Mouse (Mus musculus): ENCODE measurements around the gene Tex45. TPM values are rescaled to one million over a fixed set of nuclear protein-coding genes. Genes with fewer than 3 reads are reported as not detected.
A peak's percentile ranks its signal among the peaks of the same experiment; 100 is the strongest.

The Tex45 gene
- polyA plus RNA-seq, 1 experiment from 2014 or later = not detected

GRCm38 (mm10) chr8:3517117-3517495, 46.4 kb downstream of the Tex45 start:
- peak overlapping the region; percentile 87 for H3K27ac ChIP-seq

GRCm38 (mm10) chr8:3522007-3522697, 51.5 kb downstream of the Tex45 start:
- peaks cover 46% of the 10 kb centered on the region for H3K36me3 ChIP-seq
- H3K9me3 ChIP-seq = no peaks in the 10 kb centered on the region
- H3K27me3 ChIP-seq (ENCODE audit: insufficient read depth, poor library complexity, severe bottlenecking) = no peaks in the 10 kb centered on the region
- H3K27ac ChIP-seq = no peak overlapping the region
- H3K4me1 ChIP-seq = peaks cover under 1% of the 10 kb centered on the region; the same call in 1 of the 2 replicates
- H3K4me3 ChIP-seq = no peak overlapping the region
- DNase-seq (ENCODE audit: low spot score) = no peak
- 83% methylated on average over 13 of the region's 13 CpGs for WGBS

More at GRCm38 (mm10) chr8:3517117-3517495, 46.4 kb downstream of the Tex45 start:
- Histone ChIP-seq H3K27me3 (ENCODE audit: insufficient read depth, poor library complexity, severe bottlenecking) (no peaks in the 10 kb centered on the region), H3K4me3 (peak overlapping the region; percentile 77), H3K4me1 (peaks cover 10% of the 10 kb centered on the region; the same call in 1 of the 2 replicates), H3K36me3 (peaks cover 34% of the 10 kb centered on the region), H3K9me3 (no peaks in the 10 kb centered on the region)
- no peak for DNase-seq (ENCODE audit: low spot score)
- whole genome bisulfite sequencing = 4% methylated on average over 16 of the region's 16 CpGs

- H3K36me3 ChIP-seq = peaks cover 33% of the 10 kb centered on the region
- H3K27ac ChIP-seq = no peak overlapping the region
- WGBS = 75% methylated on average over 5 of the region's 5 CpGs
- H3K27me3 ChIP-seq (ENCODE audit: insufficient read depth, poor library complexity, severe bottlenecking) = no peaks in the 10 kb centered on the region
- peak; percentile 70 for DNase-seq (ENCODE audit: low spot score)
- no peaks in the 10 kb centered on the region for H3K4me1 ChIP-seq
- no peaks in the 10 kb centered on the region for H3K9me3 ChIP-seq
- no peak overlapping the region for H3K4me3 ChIP-seq
Observed at GRCm38 (mm10) chr8:3530816-3531215, 60.2 kb downstream of the Tex45 start.

GRCm38 (mm10) chr8:3531936-3532335, 61.3 kb downstream of the Tex45 start:
- DNase-seq (ENCODE audit: low spot score) = peak; percentile 70
- WGBS = 95% methylated on average over 18 of the region's 18 CpGs
- H3K4me3 ChIP-seq = no peak overlapping the region
- H3K36me3 ChIP-seq = peaks cover 35% of the 10 kb centered on the region
- H3K4me1 ChIP-seq = no peaks in the 10 kb centered on the region
- no peak overlapping the region for H3K27ac ChIP-seq
- no peaks in the 10 kb centered on the region for H3K27me3 ChIP-seq (ENCODE audit: insufficient read depth, poor library complexity, severe bottlenecking)
- H3K9me3 ChIP-seq = no peaks in the 10 kb centered on the region

- Histone ChIP-seq H3K9me3 (no peaks in the 10 kb centered on the region), H3K27ac (no peak overlapping the region), H3K27me3 (ENCODE audit: insufficient read depth, poor library complexity, severe bottlenecking) (no peaks in the 10 kb centered on the region), H3K36me3 (peaks cover 63% of the 10 kb centered on the region), H3K4me1 (no peaks in the 10 kb centered on the region), H3K4me3 (no peak overlapping the region)
- 49% methylated on average over 15 of the region's 15 CpGs for WGBS
- DNase-seq (ENCODE audit: low spot score) = no peak
Observed at GRCm38 (mm10) chr8:3536053-3536841, 65.6 kb downstream of the Tex45 start.

Other genes with a start within 250 kb of the Tex45 start
- 34.1 and 34.3 TPM in 2 replicates for gene Insr, start 191.2 kb upstream of the Tex45 start, polyA plus RNA-seq (2016; fragmentation: Nextera tagmentation; extraction: Ambion mirVana)
- gene A430078G23Rik, start 117.4 kb upstream of the Tex45 start, polyA plus RNA-seq (2016; fragmentation: Nextera tagmentation; extraction: Ambion mirVana) = 0.24 TPM in 1 of 2 replicates, not detected in the other
- gene Arhgef18, start 77.9 kb upstream of the Tex45 start, polyA plus RNA-seq (2016; fragmentation: Nextera tagmentation; extraction: Ambion mirVana) = 7.2 and 8.0 TPM in 2 replicates
- gene Pex11g, start 3.2 kb upstream of the Tex45 start, polyA plus RNA-seq (2016; fragmentation: Nextera tagmentation; extraction: Ambion mirVana) = 6.4 and 6.7 TPM in 2 replicates
- gene Zfp358, start 22.3 kb downstream of the Tex45 start, polyA plus RNA-seq (2016; fragmentation: Nextera tagmentation; extraction: Ambion mirVana) = 35.0 and 41.7 TPM in 2 replicates
- 55.2 and 60.1 TPM in 2 replicates for gene Mcoln1, start 29.6 kb downstream of the Tex45 start, polyA plus RNA-seq (2016; fragmentation: Nextera tagmentation; extraction: Ambion mirVana)
- 18.3 and 19.7 TPM in 2 replicates for gene Pnpla6, start 44.5 kb downstream of the Tex45 start, polyA plus RNA-seq (2016; fragmentation: Nextera tagmentation; extraction: Ambion mirVana)
- gene C330021F23Rik, start 97.1 kb downstream of the Tex45 start, polyA plus RNA-seq (2016; fragmentation: Nextera tagmentation; extraction: Ambion mirVana) = 3.8 and 5.0 TPM in 2 replicates
- gene Camsap3, start 116.4 kb downstream of the Tex45 start, polyA plus RNA-seq (2016; fragmentation: Nextera tagmentation; extraction: Ambion mirVana) = 2.3 and 3.9 TPM in 2 replicates
- gene Xab2, start 150.5 kb downstream of the Tex45 start, polyA plus RNA-seq (2016; fragmentation: Nextera tagmentation; extraction: Ambion mirVana) = 46.5 and 52.8 TPM in 2 replicates
- gene Pet100, start 150.7 kb downstream of the Tex45 start, polyA plus RNA-seq (2016; fragmentation: Nextera tagmentation; extraction: Ambion mirVana) = 89.6 and 94.8 TPM in 2 replicates
- 0.31 TPM in 1 of 2 replicates, not detected in the other for gene Pcp2, start 154.7 kb downstream of the Tex45 start, polyA plus RNA-seq (2016; fragmentation: Nextera tagmentation; extraction: Ambion mirVana)
- 79.1 and 81.4 TPM in 2 replicates for gene Stxbp2, start 160.1 kb downstream of the Tex45 start, polyA plus RNA-seq (2016; fragmentation: Nextera tagmentation; extraction: Ambion mirVana)
- 0.15 TPM in 1 of 2 replicates, not detected in the other for gene Retn, start 184.9 kb downstream of the Tex45 start, polyA plus RNA-seq (2016; fragmentation: Nextera tagmentation; extraction: Ambion mirVana)
- 0.11 TPM in 1 of 2 replicates, not detected in the other for gene Mcemp1, start 194.9 kb downstream of the Tex45 start, polyA plus RNA-seq (2016; fragmentation: Nextera tagmentation; extraction: Ambion mirVana)
- gene Fcor, start 201.5 kb downstream of the Tex45 start, polyA plus RNA-seq (2016; fragmentation: Nextera tagmentation; extraction: Ambion mirVana) = 10.4 and 15.1 TPM in 2 replicates
- gene Trappc5, start 205.4 kb downstream of the Tex45 start, polyA plus RNA-seq (2016; fragmentation: Nextera tagmentation; extraction: Ambion mirVana) = 39.3 and 39.5 TPM in 2 replicates
- gene Fcer2a, start 223.3 kb downstream of the Tex45 start, polyA plus RNA-seq (2016; fragmentation: Nextera tagmentation; extraction: Ambion mirVana) = 0.12 and 0.24 TPM in 2 replicates
- gene Clec4g, start 249.8 kb downstream of the Tex45 start, polyA plus RNA-seq (2016; fragmentation: Nextera tagmentation; extraction: Ambion mirVana) = 4.3 and 7.4 TPM in 2 replicates